In genomic region chr1:23763726-23764125, GRCm38 (mm10) we compare ENCODE assay signal across 9 mouse cellular contexts. TPM values are rescaled to one million over a fixed set of nuclear protein-coding genes. Genes with fewer than 3 reads are reported as not detected.
DNase-seq lines count a peak whose midpoint lies in the region; ATAC-seq lines count a peak whose summit lies in the region.
"Had no signal": no experiment of that assay in that cellular context is flagged by ENCODE, and none has a peak within 500 bp of the region (broad histone marks: within the 10 kb centered on the region; RNA-seq: fewer than 3 reads in every experiment).

No protein-coding gene starts in this region.

- intact Hi-C loops in left cerebral cortex, postnatal 14 days (cut with DNase I): loop anchor here (2.0 to 5.0 kb wide), 3 partner anchors 29 to 484 kb away; no protein-coding TSS in a partner anchor

- DNase-seq in cerebellum, postnatal 25 days: peak; percentile 36 to 63
- DNase-seq in forebrain, embryonic 11.5 days (ENCODE audit: low spot score): peak; percentile 59
- peak; percentile 56 for DNase-seq in kidney, postnatal 10 days
- peak; percentile 63 for DNase-seq in midbrain, embryonic 14.5 days
- DNase-seq in gastrocnemius, postnatal 4 days (ENCODE audit: low spot score in 2 of 2): no peak
- no peak for DNase-seq in natural killer cell, adult 2 months (ENCODE audit: low spot score in 2 of 2)
- no peak for DNase-seq in adrenal gland, adult (ENCODE audit: inconsistent age in 2 of 2, low spot score in 1 of 2)
- no peak for DNase-seq in left cerebral cortex, postnatal 14 days (ENCODE audit: low spot score in 2 of 2)

- WGBS in forebrain, embryonic 11.5 days: 4% methylated on average over 7 of the region's 7 CpGs
- 2% methylated on average over 7 of the region's 7 CpGs for WGBS in midbrain, embryonic 14.5 days

- no peak overlapping the region for H3K4me3 ChIP-seq in forebrain, embryonic 11.5 days (ENCODE audit: low read depth, low read length)
- peak overlapping the region; percentile 72 for H3K4me3 ChIP-seq in midbrain, embryonic 14.5 days (replicated peaks; ENCODE audit: low read depth, low read length)

- H3K9ac ChIP-seq in forebrain, embryonic 11.5 days (ENCODE audit: low read length): no peak overlapping the region
- H3K9ac ChIP-seq in midbrain, embryonic 14.5 days (replicated peaks; ENCODE audit: low read length): peak overlapping the region; percentile 57; the same call in 1 of the 2 replicates

- H3K9me3 ChIP-seq in forebrain, embryonic 11.5 days (ENCODE audit: control insufficient read depth, low read length): no peaks in the 10 kb centered on the region
- no peaks in the 10 kb centered on the region for H3K9me3 ChIP-seq in midbrain, embryonic 14.5 days (ENCODE audit: control insufficient read depth, low read length)
- H3K9me3 ChIP-seq: megakaryocyte, embryonic 14.5 days had no signal

- ATAC-seq in forebrain, embryonic 11.5 days (replicated peaks; ENCODE audit: low FRiP score): no peak
- ATAC-seq in midbrain, embryonic 14.5 days (ENCODE audit: low FRiP score, low TSS enrichment): no peak

- peaks cover 20% of the 10 kb centered on the region for H3K27me3 ChIP-seq in forebrain, embryonic 11.5 days (ENCODE audit: control insufficient read depth, insufficient read depth, low read length)
- H3K27me3 ChIP-seq in midbrain, embryonic 14.5 days (ENCODE audit: control insufficient read depth, insufficient read depth, low read length): peaks cover 10% of the 10 kb centered on the region

- peak overlapping the region; percentile 18; the same call in 1 of the 2 replicates for H3K4me2 ChIP-seq in forebrain, embryonic 11.5 days (ENCODE audit: low read depth, low read length, severe bottlenecking)
- H3K4me2 ChIP-seq in midbrain, embryonic 14.5 days (ENCODE audit: low read length): peak overlapping the region; percentile 92

- no peaks in the 10 kb centered on the region for H3K36me3 ChIP-seq in forebrain, embryonic 11.5 days (ENCODE audit: control insufficient read depth, insufficient read depth, low read length)
- no peaks in the 10 kb centered on the region for H3K36me3 ChIP-seq in midbrain, embryonic 14.5 days (ENCODE audit: control insufficient read depth, insufficient read depth, low read length)

- peaks cover 6% of the 10 kb centered on the region for H3K4me1 ChIP-seq in forebrain, embryonic 11.5 days (replicated peaks; ENCODE audit: control insufficient read depth, insufficient read depth, low read length)
- peaks cover 13% of the 10 kb centered on the region for H3K4me1 ChIP-seq in midbrain, embryonic 14.5 days (ENCODE audit: control insufficient read depth, insufficient read depth, low read length)

- no peak overlapping the region for H3K27ac ChIP-seq in forebrain, embryonic 11.5 days (ENCODE audit: low read depth, low read length)
- H3K27ac ChIP-seq in midbrain, embryonic 14.5 days (replicated peaks; ENCODE audit: low read depth, low read length): no peak overlapping the region

RNA-seq across cellular contexts. Expression of gene B3gat2, which starts 2.2 kb away (rescaled TPM):
- polyA plus RNA-seq in forebrain, embryonic 11.5 days (2014; fragmentation: Nextera tagmentation; extraction: Ambion mirVana): 1.0 and 1.1 TPM in 2 replicates
- polyA plus RNA-seq in midbrain, embryonic 14.5 days (2014; fragmentation: Nextera tagmentation; extraction: Ambion mirVana): 11.1 and 15.4 TPM in 2 replicates
- total RNA-seq in gastrocnemius, postnatal 4 days (2021): not detected
- total RNA-seq in left cerebral cortex, postnatal 14 days (2021): 10 to 100 TPM; 11.5 to 12.0 TPM

Comparison
In these comparisons a context has a peak if more than half of its experiments do, and no peak if none do; other contexts are left out.
1. DNase-seq: peak in cerebellum, postnatal 25 days (2 of 2), forebrain, embryonic 11.5 days (single experiment), kidney, postnatal 10 days (single experiment) and midbrain, embryonic 14.5 days (single experiment); none in gastrocnemius, postnatal 4 days (0 of 2), natural killer cell, adult 2 months (0 of 2), adrenal gland, adult (0 of 2) and left cerebral cortex, postnatal 14 days (0 of 2).
2. RNA of gene B3gat2, which starts 2.2 kb away (total RNA-seq): 11.5 to 12.0 TPM in left cerebral cortex, postnatal 14 days; not detected in gastrocnemius, postnatal 4 days; every median in the first group is over 10 times any median in the second.